Mouse (Mus musculus): ENCODE measurements at regions not wholly inside any gene's neighbourhood (a gene's known extent, or its start where the extent isn't known, plus 50 kb on each side); places are given as distances from the start of the nearest gene placed in this dataset.

GRCm38 (mm10) chr2:146685854-146686507 lies 169.7 kb upstream of the Kiz start:
- no peak for ATAC-seq (replicated peaks; ENCODE audit: insufficient number of reproducible peaks, low FRiP score, low TSS enrichment)
- Histone ChIP-seq H3K9me3 (replicated peaks; ENCODE audit: control insufficient read depth, low read length) (no peaks in the 10 kb centered on the region), H3K27me3 (ENCODE audit: control insufficient read depth, insufficient read depth, low read length) (no peaks in the 10 kb centered on the region), H3K36me3 (ENCODE audit: control insufficient read depth, insufficient read depth, low read length) (no peaks in the 10 kb centered on the region), H3K4me2 (no peak overlapping the region), H3K4me1 (ENCODE audit: control insufficient read depth, insufficient read depth, low read length) (no peaks in the 10 kb centered on the region), H3K9ac (ENCODE audit: low read depth, low read length) (no peak overlapping the region), H3K4me3 (ENCODE audit: low read depth, low read length) (no peak overlapping the region), H3K27ac (ENCODE audit: low read depth, low read length) (no peak overlapping the region)
- WGBS (ENCODE audit: insufficient replicate concordance): 72% methylated on average over 5 of the region's 5 CpGs

DNA sequence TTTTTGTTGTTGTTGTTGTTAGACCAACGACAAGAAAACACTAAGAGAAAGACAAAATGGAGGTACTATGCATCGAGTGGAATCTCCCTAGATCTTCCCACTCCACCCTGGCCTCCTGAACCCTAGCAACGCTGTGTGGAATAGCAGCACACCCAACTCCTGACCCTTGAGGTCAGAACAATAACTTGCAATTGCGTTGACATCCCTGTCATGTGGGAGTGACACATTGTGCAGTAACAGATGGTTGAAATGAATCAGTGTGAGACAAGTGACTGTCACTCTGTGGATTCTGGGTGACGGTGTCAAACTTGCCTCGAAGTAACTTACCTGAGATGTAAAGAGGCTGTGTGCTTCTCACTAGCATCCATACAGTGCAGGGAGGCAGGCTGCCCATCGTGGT lies 167.1 kb upstream of the Kiz start:
- Histone ChIP-seq H3K27me3 (ENCODE audit: control insufficient read depth, insufficient read depth, low read length) (no peaks in the 10 kb centered on the region), H3K4me1 (ENCODE audit: control insufficient read depth, insufficient read depth, low read length) (no peaks in the 10 kb centered on the region), H3K27ac (ENCODE audit: low read depth, low read length) (no peak overlapping the region), H3K4me3 (ENCODE audit: low read depth, low read length) (no peak overlapping the region), H3K9ac (ENCODE audit: low read depth, low read length) (no peak overlapping the region), H3K9me3 (replicated peaks; ENCODE audit: control insufficient read depth, low read length) (no peaks in the 10 kb centered on the region), H3K4me2 (no peak overlapping the region), H3K36me3 (ENCODE audit: control insufficient read depth, insufficient read depth, low read length) (no peaks in the 10 kb centered on the region)
- 66% methylated on average over 7 of the region's 7 CpGs for WGBS (ENCODE audit: insufficient replicate concordance)
- no peak for ATAC-seq (replicated peaks; ENCODE audit: insufficient number of reproducible peaks, low FRiP score, low TSS enrichment)

- Histone ChIP-seq H3K27ac (ENCODE audit: low read depth, low read length) (no peak overlapping the region), H3K4me3 (ENCODE audit: low read depth, low read length) (no peak overlapping the region), H3K4me2 (no peak overlapping the region), H3K27me3 (ENCODE audit: control insufficient read depth, insufficient read depth, low read length) (no peaks in the 10 kb centered on the region), H3K36me3 (ENCODE audit: control insufficient read depth, insufficient read depth, low read length) (no peaks in the 10 kb centered on the region), H3K9me3 (replicated peaks; ENCODE audit: control insufficient read depth, low read length) (no peaks in the 10 kb centered on the region), H3K4me1 (ENCODE audit: control insufficient read depth, insufficient read depth, low read length) (no peaks in the 10 kb centered on the region), H3K9ac (ENCODE audit: low read depth, low read length) (no peak overlapping the region)
- WGBS (ENCODE audit: insufficient replicate concordance): 64% methylated on average over 2 of the region's 2 CpGs
- ATAC-seq (replicated peaks; ENCODE audit: insufficient number of reproducible peaks, low FRiP score, low TSS enrichment): no peak
These were observed 162.2 kb upstream of the Kiz start for GRCm38 (mm10) chr2:146693484-146693883.

DNA sequence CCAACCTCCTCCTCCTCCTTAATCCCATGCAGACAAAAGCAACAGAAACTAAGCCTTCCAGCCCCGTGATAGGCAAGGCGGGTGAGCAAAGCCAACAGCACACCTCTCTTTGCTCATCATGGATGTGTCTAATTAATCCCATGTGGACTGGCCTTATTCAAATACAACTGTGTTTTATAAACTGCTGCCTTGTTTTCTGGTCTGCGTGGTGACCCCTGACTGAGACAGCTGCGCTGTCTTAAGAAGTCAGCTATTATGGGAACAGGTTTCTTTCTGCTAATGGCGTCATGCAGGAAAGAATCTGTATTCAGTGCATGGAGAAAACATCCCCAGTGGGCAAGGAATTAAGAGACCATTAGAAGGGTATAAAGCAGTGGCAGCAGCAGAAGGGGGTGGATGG lies 161.6 kb upstream of the Kiz start:
- no peak for ATAC-seq (replicated peaks; ENCODE audit: insufficient number of reproducible peaks, low FRiP score, low TSS enrichment)
- Histone ChIP-seq H3K27ac (ENCODE audit: low read depth, low read length) (no peak overlapping the region), H3K9me3 (replicated peaks; ENCODE audit: control insufficient read depth, low read length) (no peaks in the 10 kb centered on the region), H3K36me3 (ENCODE audit: control insufficient read depth, insufficient read depth, low read length) (no peaks in the 10 kb centered on the region), H3K4me3 (ENCODE audit: low read depth, low read length) (no peak overlapping the region), H3K27me3 (ENCODE audit: control insufficient read depth, insufficient read depth, low read length) (no peaks in the 10 kb centered on the region), H3K4me1 (ENCODE audit: control insufficient read depth, insufficient read depth, low read length) (no peaks in the 10 kb centered on the region), H3K4me2 (no peak overlapping the region), H3K9ac (ENCODE audit: low read depth, low read length) (no peak overlapping the region)
- 63% methylated on average over 5 of the region's 5 CpGs for WGBS (ENCODE audit: insufficient replicate concordance)

DNA sequence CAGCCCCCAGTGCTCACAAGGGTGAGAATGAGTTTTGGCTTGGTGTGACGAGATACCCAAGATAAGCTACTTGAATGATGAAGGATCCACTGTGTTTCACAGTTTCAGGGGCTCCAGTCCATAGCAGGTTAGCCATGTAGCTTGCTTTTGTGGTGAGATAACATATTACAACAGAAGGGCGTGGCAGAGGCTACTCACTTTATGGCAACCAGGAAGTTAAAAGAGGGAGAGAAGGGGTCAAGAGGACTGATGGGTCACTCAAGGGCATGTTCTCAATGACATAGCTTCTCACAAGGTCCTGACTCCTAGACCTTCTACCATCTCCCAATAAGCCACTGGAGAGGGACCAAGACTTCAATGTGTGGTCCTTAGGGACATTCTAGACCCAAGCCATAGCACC lies 159.4 kb upstream of the Kiz start:
- no peak overlapping the region for H3K4me2 ChIP-seq
- WGBS (ENCODE audit: insufficient replicate concordance): 70% methylated on average over 2 of the region's 2 CpGs

DNA sequence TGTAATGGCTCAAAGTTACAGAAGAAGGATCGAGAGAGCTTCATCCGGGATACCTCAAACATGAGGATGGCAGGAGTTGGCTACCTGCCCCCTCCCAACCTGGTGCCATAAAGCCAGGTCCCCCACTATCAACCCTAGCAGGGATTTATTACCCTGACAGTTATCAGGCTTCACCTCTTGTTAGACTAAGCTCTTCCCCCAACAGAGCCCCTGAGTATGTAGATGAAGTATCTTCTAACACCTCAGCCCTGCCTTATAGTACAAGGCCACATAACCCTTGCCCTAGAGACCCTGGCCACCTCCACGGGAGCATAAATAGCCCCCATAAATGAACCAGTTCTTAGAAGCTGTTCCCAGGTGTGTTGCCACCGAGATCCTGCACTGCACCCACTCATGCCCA lies 158.9 kb upstream of the Kiz start:
- H3K27ac ChIP-seq (ENCODE audit: low read depth, low read length): no peak overlapping the region
- no peak overlapping the region for H3K4me2 ChIP-seq
- no peaks in the 10 kb centered on the region for H3K4me1 ChIP-seq (ENCODE audit: control insufficient read depth, insufficient read depth, low read length)
- no peaks in the 10 kb centered on the region for H3K27me3 ChIP-seq (ENCODE audit: control insufficient read depth, insufficient read depth, low read length)
- no peaks in the 10 kb centered on the region for H3K9me3 ChIP-seq (replicated peaks; ENCODE audit: control insufficient read depth, low read length)
- no peak overlapping the region for H3K9ac ChIP-seq (ENCODE audit: low read depth, low read length)
- WGBS (ENCODE audit: insufficient replicate concordance): 71% methylated on average over 4 of the region's 4 CpGs
- no peaks in the 10 kb centered on the region for H3K36me3 ChIP-seq (ENCODE audit: control insufficient read depth, insufficient read depth, low read length)
- no peak overlapping the region for H3K4me3 ChIP-seq (ENCODE audit: low read depth, low read length)
- ATAC-seq (replicated peaks; ENCODE audit: insufficient number of reproducible peaks, low FRiP score, low TSS enrichment): no peak

More for the DNA sequence above, 159.4 kb upstream of the Kiz start:
- no peak overlapping the region for H3K4me3 ChIP-seq (ENCODE audit: low read depth, low read length)
- no peaks in the 10 kb centered on the region for H3K9me3 ChIP-seq (replicated peaks; ENCODE audit: control insufficient read depth, low read length)
- no peak for ATAC-seq (replicated peaks; ENCODE audit: insufficient number of reproducible peaks, low FRiP score, low TSS enrichment)
- no peak overlapping the region for H3K9ac ChIP-seq (ENCODE audit: low read depth, low read length)
- no peak overlapping the region for H3K27ac ChIP-seq (ENCODE audit: low read depth, low read length)
- H3K36me3 ChIP-seq (ENCODE audit: control insufficient read depth, insufficient read depth, low read length): no peaks in the 10 kb centered on the region
- H3K4me1 ChIP-seq (ENCODE audit: control insufficient read depth, insufficient read depth, low read length): no peaks in the 10 kb centered on the region
- H3K27me3 ChIP-seq (ENCODE audit: control insufficient read depth, insufficient read depth, low read length): no peaks in the 10 kb centered on the region

DNA sequence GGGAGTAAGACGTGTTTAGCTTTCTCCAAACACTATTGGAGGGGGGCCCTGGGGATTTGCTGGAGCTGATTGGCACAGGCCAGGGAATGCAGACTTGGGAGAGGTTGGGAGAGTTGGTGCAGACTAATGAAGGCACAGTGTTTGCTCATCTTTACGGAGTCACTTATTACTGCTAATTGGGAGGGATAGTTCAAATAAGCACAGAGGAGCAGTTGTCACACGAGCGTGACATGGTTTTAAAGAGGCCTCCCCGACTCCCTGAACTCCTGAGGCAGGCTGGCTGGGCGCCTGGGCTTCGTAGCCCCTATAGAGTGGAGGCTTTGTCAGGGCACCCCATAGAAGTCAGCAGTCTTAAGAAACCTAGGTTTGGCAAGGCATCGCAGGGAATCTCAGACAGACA lies 145.0 kb upstream of the Kiz start:
- Histone ChIP-seq H3K27ac (ENCODE audit: low read depth, low read length) (no peak overlapping the region), H3K4me2 (no peak overlapping the region), H3K27me3 (ENCODE audit: control insufficient read depth, insufficient read depth, low read length) (no peaks in the 10 kb centered on the region), H3K9ac (ENCODE audit: low read depth, low read length) (no peak overlapping the region), H3K36me3 (ENCODE audit: control insufficient read depth, insufficient read depth, low read length) (no peaks in the 10 kb centered on the region), H3K9me3 (replicated peaks; ENCODE audit: control insufficient read depth, low read length) (no peaks in the 10 kb centered on the region), H3K4me1 (ENCODE audit: control insufficient read depth, insufficient read depth, low read length) (no peaks in the 10 kb centered on the region), H3K4me3 (ENCODE audit: low read depth, low read length) (no peak overlapping the region)
- 70% methylated on average over 8 of the region's 8 CpGs for WGBS (ENCODE audit: insufficient replicate concordance)
- ATAC-seq (replicated peaks; ENCODE audit: insufficient number of reproducible peaks, low FRiP score, low TSS enrichment): no peak

- no peak overlapping the region for H3K9ac ChIP-seq (ENCODE audit: low read depth, low read length)
- no peaks in the 10 kb centered on the region for H3K4me1 ChIP-seq (ENCODE audit: control insufficient read depth, insufficient read depth, low read length)
- H3K27me3 ChIP-seq (ENCODE audit: control insufficient read depth, insufficient read depth, low read length): no peaks in the 10 kb centered on the region
- H3K9me3 ChIP-seq (replicated peaks; ENCODE audit: control insufficient read depth, low read length): no peaks in the 10 kb centered on the region
- no peak overlapping the region for H3K4me2 ChIP-seq
- no peak for ATAC-seq (replicated peaks; ENCODE audit: insufficient number of reproducible peaks, low FRiP score, low TSS enrichment)
- H3K27ac ChIP-seq (ENCODE audit: low read depth, low read length): no peak overlapping the region
- H3K36me3 ChIP-seq (ENCODE audit: control insufficient read depth, insufficient read depth, low read length): no peaks in the 10 kb centered on the region
- WGBS (ENCODE audit: insufficient replicate concordance): 52% methylated on average over 10 of the region's 10 CpGs
- H3K4me3 ChIP-seq (ENCODE audit: low read depth, low read length): no peak overlapping the region
These were observed 134.4 kb upstream of the Kiz start for GRCm38 (mm10) chr2:146721184-146721715.

DNA sequence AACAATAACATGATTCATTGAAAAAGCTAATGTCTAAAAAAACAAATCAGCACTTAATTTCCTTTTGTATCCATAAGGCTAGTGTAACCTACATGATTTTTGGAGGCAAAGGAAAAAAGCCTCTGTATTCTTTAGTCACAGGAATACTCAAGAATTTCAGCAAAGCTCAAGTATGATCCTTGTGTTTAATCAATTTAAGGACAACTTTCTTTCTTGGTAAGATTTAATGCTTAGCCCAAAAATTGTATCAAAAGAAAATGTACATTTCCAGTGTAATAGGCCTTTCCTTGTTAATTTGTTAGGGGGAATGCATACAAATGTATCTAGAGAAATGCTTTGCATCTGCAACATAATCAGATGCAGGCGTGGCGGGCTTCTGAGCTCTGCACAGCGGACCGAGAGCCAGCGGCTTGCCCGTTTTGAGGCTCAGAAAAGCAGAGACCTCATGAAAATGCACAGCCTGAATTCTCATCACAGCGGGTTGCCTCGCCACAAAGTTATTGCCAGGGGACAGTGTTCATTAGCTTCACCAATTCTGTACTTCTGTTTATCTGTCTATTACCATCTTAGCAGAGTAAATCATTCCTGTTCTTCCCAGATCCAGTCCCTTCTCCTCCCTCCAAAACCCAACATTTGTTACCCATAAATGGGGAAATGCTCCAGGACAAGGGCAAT lies 133.2 kb upstream of the Kiz start:
- Histone ChIP-seq H3K9me3 (replicated peaks; ENCODE audit: control insufficient read depth, low read length) (no peaks in the 10 kb centered on the region), H3K27me3 (ENCODE audit: control insufficient read depth, insufficient read depth, low read length) (no peaks in the 10 kb centered on the region), H3K4me3 (ENCODE audit: low read depth, low read length) (no peak overlapping the region), H3K27ac (ENCODE audit: low read depth, low read length) (no peak overlapping the region), H3K4me1 (ENCODE audit: control insufficient read depth, insufficient read depth, low read length) (no peaks in the 10 kb centered on the region), H3K4me2 (no peak overlapping the region), H3K9ac (ENCODE audit: low read depth, low read length) (no peak overlapping the region), H3K36me3 (ENCODE audit: control insufficient read depth, insufficient read depth, low read length) (no peaks in the 10 kb centered on the region)
- ATAC-seq (replicated peaks; ENCODE audit: insufficient number of reproducible peaks, low FRiP score, low TSS enrichment): no peak
- WGBS (ENCODE audit: insufficient replicate concordance): 56% methylated on average over 8 of the region's 8 CpGs

Data from heart, embryonic 11.5 days (tissue).